Mouse (Mus musculus): Measurements from ENCODE around the gene Rnf13. TPM values are rescaled to one million over a fixed set of nuclear protein-coding genes. Genes with fewer than 3 reads are reported as not detected.
A peak's percentile ranks its signal among the peaks of the same experiment; 100 is the strongest.

Rnf13 gene
- total and polyA plus RNA-seq, 2 experiments from 2014 or later = 47.8 to 81.5 TPM

DNA sequence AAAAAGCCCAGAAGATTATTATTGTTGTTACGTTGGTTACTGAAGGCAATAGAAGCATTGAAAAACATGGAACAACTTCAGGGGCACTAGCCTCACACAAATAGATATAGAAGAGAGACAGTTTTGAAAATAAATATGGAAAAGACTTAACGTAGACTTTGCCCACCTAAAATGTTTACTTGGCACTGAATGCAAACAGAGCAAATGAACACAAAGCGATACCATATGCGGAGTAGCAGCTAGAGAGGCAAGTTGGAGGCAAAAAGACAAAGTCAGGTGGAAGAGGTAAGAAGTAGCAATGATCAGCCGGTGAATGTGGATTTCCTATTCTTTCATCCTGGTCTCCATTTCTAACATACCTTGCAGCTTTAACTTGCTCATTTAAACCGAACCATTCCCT lies 21.7 kb upstream of the Rnf13 start:
- no peak for DNase-seq (ENCODE audit: low spot score)
- no peaks in the 10 kb centered on the region for H3K36me3 ChIP-seq (replicated peaks; ENCODE audit: control insufficient read depth, insufficient read depth, low read length)
- no peaks in the 10 kb centered on the region for H3K4me1 ChIP-seq (ENCODE audit: control insufficient read depth, insufficient read depth)
- H3K9me3 ChIP-seq (replicated peaks; ENCODE audit: control insufficient read depth, low read length) = no peaks in the 10 kb centered on the region
- H3K4me3 ChIP-seq (ENCODE audit: low read depth, low read length) = no peak overlapping the region
- H3K4me2 ChIP-seq (ENCODE audit: low read depth, low read length) = no peak overlapping the region
- no peak overlapping the region for H3K9ac ChIP-seq (replicated peaks; ENCODE audit: low read depth, low read length)
- ATAC-seq (ENCODE audit: insufficient read depth, low read depth) = no peak
- 86% methylated on average over 6 of the region's 6 CpGs for WGBS
- H3K27me3 ChIP-seq (ENCODE audit: control insufficient read depth, insufficient read depth, low read length) = no peaks in the 10 kb centered on the region
- H3K27ac ChIP-seq (ENCODE audit: low read depth) = no peak overlapping the region
- TF ChIP-seq EP300 (IDR thresholded peaks at IDR 0.05; ENCODE audit: low read depth) = no peak
- no peak for TF ChIP-seq CTCF (IDR thresholded peaks at IDR 0.05; ENCODE audit: low read depth)

- TF ChIP-seq EP300 (IDR thresholded peaks at IDR 0.05; ENCODE audit: low read depth) (no peak), CTCF (IDR thresholded peaks at IDR 0.05; ENCODE audit: low read depth) (no peak)
- WGBS = 83% methylated on average over 5 of the region's 5 CpGs
- no peak for ATAC-seq (ENCODE audit: insufficient read depth, low read depth)
- Histone ChIP-seq H3K27me3 (ENCODE audit: control insufficient read depth, insufficient read depth, low read length) (no peaks in the 10 kb centered on the region), H3K27ac (ENCODE audit: low read depth) (no peak overlapping the region), H3K9me3 (replicated peaks; ENCODE audit: control insufficient read depth, low read length) (no peaks in the 10 kb centered on the region), H3K4me2 (ENCODE audit: low read depth, low read length) (no peak overlapping the region), H3K4me3 (ENCODE audit: low read depth, low read length) (no peak overlapping the region), H3K36me3 (replicated peaks; ENCODE audit: control insufficient read depth, insufficient read depth, low read length) (no peaks in the 10 kb centered on the region), H3K9ac (replicated peaks; ENCODE audit: low read depth, low read length) (no peak overlapping the region), H3K4me1 (ENCODE audit: control insufficient read depth, insufficient read depth) (peaks cover 6% of the 10 kb centered on the region; the same call in 1 of the 2 replicates)
- DNase-seq (ENCODE audit: low spot score) = no peak
Observed at GRCm38 (mm10) chr3:57732206-57732915, 3.5 kb upstream of the Rnf13 start.

- WGBS = 2% methylated on average over 13 of the region's 13 CpGs
- H3K4me3 ChIP-seq (ENCODE audit: low read depth, low read length) = peak overlapping the region; percentile 87
- peak overlapping the region; percentile 65 for H3K9ac ChIP-seq (replicated peaks; ENCODE audit: low read depth, low read length)
- TF ChIP-seq CTCF (IDR thresholded peaks at IDR 0.05; ENCODE audit: low read depth) = no peak
- TF ChIP-seq EP300 (IDR thresholded peaks at IDR 0.05; ENCODE audit: low read depth) = no peak
- no peaks in the 10 kb centered on the region for H3K27me3 ChIP-seq (ENCODE audit: control insufficient read depth, insufficient read depth, low read length)
- DNase-seq (ENCODE audit: low spot score) (peak; percentile 46), ATAC-seq (ENCODE audit: insufficient read depth, low read depth) (no peak)
- H3K27ac ChIP-seq (ENCODE audit: low read depth) = peak overlapping the region; percentile 90
- H3K4me1 ChIP-seq (ENCODE audit: control insufficient read depth, insufficient read depth) = peaks cover 18% of the 10 kb centered on the region; the same call in 1 of the 2 replicates
- H3K9me3 ChIP-seq (replicated peaks; ENCODE audit: control insufficient read depth, low read length) = no peaks in the 10 kb centered on the region
- peak overlapping the region; percentile 75 for H3K4me2 ChIP-seq (ENCODE audit: low read depth, low read length)
- H3K36me3 ChIP-seq (replicated peaks; ENCODE audit: control insufficient read depth, insufficient read depth, low read length) = no peaks in the 10 kb centered on the region
Observed at GRCm38 (mm10) chr3:57736419-57737095, 695 bp downstream of the Rnf13 start.

DNA sequence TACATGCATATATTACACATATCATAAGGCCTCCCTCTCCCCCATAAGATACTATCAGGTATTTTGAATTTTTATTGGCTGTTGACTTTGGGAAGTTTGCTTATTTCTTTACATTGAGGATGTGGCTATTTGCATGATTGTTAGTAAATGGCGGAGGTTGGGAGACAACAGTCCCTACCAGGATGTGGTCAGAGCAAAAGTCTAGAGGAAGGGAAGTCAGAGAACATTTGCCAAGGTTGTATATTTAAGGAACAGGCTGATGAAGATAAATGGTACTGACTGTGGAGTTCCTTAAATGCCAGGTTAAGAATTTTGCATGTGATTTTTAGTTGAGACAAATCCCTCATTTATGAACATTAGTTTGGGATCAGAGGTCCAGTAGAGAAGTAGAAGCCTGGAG lies 4.0 kb downstream of the Rnf13 start:
- peaks cover 21% of the 10 kb centered on the region for H3K4me1 ChIP-seq (ENCODE audit: control insufficient read depth, insufficient read depth)
- WGBS = 93% methylated on average over 1 of the region's 1 CpGs
- H3K9me3 ChIP-seq (replicated peaks; ENCODE audit: control insufficient read depth, low read length) = no peaks in the 10 kb centered on the region
- H3K4me2 ChIP-seq (ENCODE audit: low read depth, low read length) = no peak overlapping the region
- DNase-seq (ENCODE audit: low spot score) = no peak
- TF ChIP-seq EP300 (IDR thresholded peaks at IDR 0.05; ENCODE audit: low read depth) = no peak
- no peak for TF ChIP-seq CTCF (IDR thresholded peaks at IDR 0.05; ENCODE audit: low read depth)
- ATAC-seq (ENCODE audit: insufficient read depth, low read depth) = no peak
- no peaks in the 10 kb centered on the region for H3K27me3 ChIP-seq (ENCODE audit: control insufficient read depth, insufficient read depth, low read length)
- no peak overlapping the region for H3K9ac ChIP-seq (replicated peaks; ENCODE audit: low read depth, low read length)
- H3K27ac ChIP-seq (ENCODE audit: low read depth) = no peak overlapping the region
- no peaks in the 10 kb centered on the region for H3K36me3 ChIP-seq (replicated peaks; ENCODE audit: control insufficient read depth, insufficient read depth, low read length)
- no peak overlapping the region for H3K4me3 ChIP-seq (ENCODE audit: low read depth, low read length)

- Histone ChIP-seq H3K36me3 (replicated peaks; ENCODE audit: control insufficient read depth, insufficient read depth, low read length) (0 out of 2 replicates have a peak, but pooled peaks cover 5% of the 10 kb centered on the region), H3K4me3 (ENCODE audit: low read depth, low read length) (no peak overlapping the region), H3K27ac (ENCODE audit: low read depth) (no peak overlapping the region), H3K4me2 (ENCODE audit: low read depth, low read length) (no peak overlapping the region), H3K4me1 (ENCODE audit: control insufficient read depth, insufficient read depth) (no peaks in the 10 kb centered on the region; the same call in 1 of the 2 replicates), H3K27me3 (ENCODE audit: control insufficient read depth, insufficient read depth, low read length) (no peaks in the 10 kb centered on the region), H3K9me3 (replicated peaks; ENCODE audit: control insufficient read depth, low read length) (no peaks in the 10 kb centered on the region), H3K9ac (replicated peaks; ENCODE audit: low read depth, low read length) (no peak overlapping the region)
- ATAC-seq (ENCODE audit: insufficient read depth, low read depth) (no peak), DNase-seq (ENCODE audit: low spot score) (no peak)
- 92% methylated on average over 3 of the region's 3 CpGs for whole genome bisulfite sequencing
- TF ChIP-seq EP300 (IDR thresholded peaks at IDR 0.05; ENCODE audit: low read depth) = no peak
- no peak for TF ChIP-seq CTCF (IDR thresholded peaks at IDR 0.05; ENCODE audit: low read depth)
Observed at GRCm38 (mm10) chr3:57748576-57749267, 12.9 kb downstream of the Rnf13 start.

Data from heart, postnatal 0 days (tissue).